Mouse (Mus musculus): Measurements from ENCODE around the gene Dnaic2. TPM values are rescaled to one million over a fixed set of nuclear protein-coding genes. Genes with fewer than 3 reads are reported as not detected.

The Dnaic2 gene
- polyA plus RNA-seq, 1 experiment from 2014 or later = 0.32 TPM

DNA sequence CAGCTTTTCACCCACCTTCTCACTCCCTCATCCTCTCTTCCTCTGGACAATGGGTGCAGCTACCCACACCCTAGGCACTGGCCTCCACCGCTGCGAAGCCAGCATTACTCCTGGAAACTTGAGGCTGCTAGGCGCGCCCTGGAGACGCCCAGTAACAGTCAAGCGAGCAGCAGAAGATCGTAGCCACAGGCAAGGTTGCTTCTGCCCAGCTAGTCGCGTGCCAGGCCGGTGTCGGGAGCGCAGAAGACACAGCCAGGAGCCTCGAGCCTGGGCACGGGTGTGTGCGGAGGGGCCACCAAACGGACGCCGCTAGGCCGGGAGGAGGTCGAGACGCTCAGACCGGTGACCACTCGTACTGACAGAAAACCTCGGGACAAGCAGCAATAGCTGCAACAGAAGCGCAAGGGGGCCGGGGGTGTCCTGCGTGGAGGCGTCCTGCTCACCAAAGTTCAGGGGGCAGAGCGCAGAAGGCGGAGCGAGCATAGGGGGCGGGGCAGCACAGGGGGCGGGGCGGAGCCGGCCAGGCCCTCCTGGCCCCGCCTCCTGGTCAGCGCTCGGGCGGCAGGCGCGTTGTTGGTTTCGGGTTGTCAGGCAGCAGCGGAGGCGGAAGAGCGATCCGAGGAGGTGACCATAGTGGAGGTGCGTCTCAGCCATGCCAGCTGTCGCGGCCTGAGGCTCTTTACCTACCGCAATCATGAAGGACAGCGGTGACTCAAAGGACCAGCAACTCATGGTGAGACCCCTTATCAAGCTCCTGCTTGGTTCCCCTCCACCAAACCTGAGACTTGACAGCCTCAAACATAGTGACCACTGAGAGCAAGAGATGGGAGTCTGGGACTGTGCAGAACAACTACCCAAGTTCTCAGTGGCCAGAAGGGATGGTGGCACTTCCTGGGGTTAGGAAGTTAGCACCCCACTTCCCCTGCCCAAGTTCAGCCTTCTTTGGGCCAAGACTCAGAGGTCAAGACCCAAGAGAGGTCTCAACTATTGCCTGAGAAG lies 37.9 kb downstream of the Dnaic2 start, which contains the start of gene Kif19a:
TSS of gene Kif19a (plus strand) at position 569 of the 999 bp plus-strand sequence.
- no peaks in the 10 kb centered on the region for H3K9me3 ChIP-seq (replicated peaks)
- no peaks in the 10 kb centered on the region for H3K36me3 ChIP-seq
- peak within 1 kb of the TSS; percentile 51 for H3K4me3 ChIP-seq
- H3K9ac ChIP-seq = 0 out of 2 replicates have a peak within 1 kb of the TSS, but pooled peaks have one; percentile 46
- no peaks in the 10 kb centered on the region; the same call in 1 of the 2 replicates for H3K4me1 ChIP-seq (replicated peaks)
- WGBS = 4% methylated on average over 51 of the region's 51 CpGs
- H3K27me3 ChIP-seq (replicated peaks) = peaks cover 61% of the 10 kb centered on the region
- peak within 1 kb of the TSS; percentile 84 for H3K4me2 ChIP-seq
- peak; percentile 69 for ATAC-seq (ENCODE audit: insufficient number of reproducible peaks, low FRiP score)
- H3K27ac ChIP-seq (ENCODE audit: poor library complexity, severe bottlenecking) = no peak within 1 kb of the TSS

DNA sequence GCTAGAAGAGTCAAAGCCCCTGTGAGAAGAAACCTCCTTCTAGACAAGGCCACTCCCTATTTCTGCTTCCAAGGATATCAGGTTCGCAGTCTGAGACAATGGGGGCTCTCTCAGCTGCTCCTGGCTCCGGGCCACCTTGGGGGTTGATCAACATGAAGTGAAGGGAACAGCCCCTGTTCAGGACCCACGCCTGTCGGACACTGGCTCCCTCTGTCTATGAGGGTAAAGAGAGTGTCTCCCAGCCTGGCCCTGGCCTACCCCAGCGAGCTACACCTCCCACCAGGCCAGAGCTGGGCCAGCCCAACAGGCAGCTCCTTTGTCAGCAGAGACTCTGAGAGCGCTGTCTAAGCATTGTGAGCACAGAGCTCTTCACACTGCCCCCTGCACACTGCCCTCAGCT lies 42.7 kb downstream of the Dnaic2 start:
- Histone ChIP-seq H3K4me2 (no peak overlapping the region), H3K9me3 (replicated peaks) (no peaks in the 10 kb centered on the region), H3K4me1 (replicated peaks) (no peaks in the 10 kb centered on the region; the same call in 1 of the 2 replicates), H3K4me3 (no peak overlapping the region), H3K36me3 (no peaks in the 10 kb centered on the region), H3K27me3 (replicated peaks) (peaks cover 52% of the 10 kb centered on the region), H3K27ac (ENCODE audit: poor library complexity, severe bottlenecking) (no peak overlapping the region), H3K9ac (no peak overlapping the region)
- WGBS = 40% methylated on average over 6 of the region's 6 CpGs
- no peak for ATAC-seq (ENCODE audit: insufficient number of reproducible peaks, low FRiP score)

DNA sequence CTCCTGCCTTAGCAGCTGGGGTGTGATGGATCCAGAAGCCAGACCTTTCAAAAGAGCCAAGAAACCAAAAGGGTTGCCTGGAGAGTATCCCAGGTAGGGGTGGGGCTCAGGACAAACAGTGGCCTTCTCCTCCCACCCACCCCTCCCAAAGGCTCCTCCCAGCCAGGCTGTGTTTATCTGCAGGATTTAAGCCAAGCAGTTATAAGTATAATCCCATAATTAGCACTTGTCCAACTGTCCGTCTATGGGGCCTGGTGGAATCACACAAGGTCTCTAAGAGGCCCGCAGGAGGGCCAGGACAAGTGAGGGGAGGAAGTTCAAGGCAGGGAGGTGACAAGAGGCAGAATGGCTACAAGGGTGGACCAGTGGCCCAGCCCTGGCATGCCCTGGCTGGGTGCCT lies 44.7 kb downstream of the Dnaic2 start:
- Histone ChIP-seq H3K4me2 (no peak overlapping the region), H3K4me1 (replicated peaks) (no peaks in the 10 kb centered on the region), H3K4me3 (no peak overlapping the region), H3K9ac (no peak overlapping the region), H3K36me3 (no peaks in the 10 kb centered on the region), H3K27me3 (replicated peaks) (peaks cover 41% of the 10 kb centered on the region), H3K9me3 (replicated peaks) (no peaks in the 10 kb centered on the region), H3K27ac (ENCODE audit: poor library complexity, severe bottlenecking) (no peak overlapping the region)
- no peak for ATAC-seq (ENCODE audit: insufficient number of reproducible peaks, low FRiP score)
- WGBS = 68% methylated on average over 2 of the region's 2 CpGs

DNA sequence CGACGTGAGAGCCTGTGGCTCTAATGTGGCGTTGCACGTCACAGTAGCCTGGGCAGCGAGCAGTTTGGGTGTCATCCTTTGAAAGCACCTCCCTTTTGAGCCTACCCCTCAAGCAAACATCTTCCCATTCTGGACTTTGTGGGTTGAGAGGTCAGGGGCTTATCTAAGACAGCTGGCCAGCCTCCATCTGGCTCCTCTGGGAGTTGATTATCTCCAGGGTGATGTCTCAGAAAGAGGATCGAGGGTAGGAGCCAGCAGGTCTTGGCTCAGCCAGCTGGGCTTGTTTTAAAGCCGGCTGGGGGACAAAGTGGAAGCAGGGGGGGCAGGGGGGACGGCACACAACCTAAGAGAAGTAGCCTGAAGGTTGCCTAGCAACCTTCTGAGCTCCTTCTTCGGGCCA lies 52.9 kb downstream of the Dnaic2 start:
- no peaks in the 10 kb centered on the region for H3K9me3 ChIP-seq (replicated peaks)
- H3K36me3 ChIP-seq = no peaks in the 10 kb centered on the region
- no peak overlapping the region for H3K27ac ChIP-seq (ENCODE audit: poor library complexity, severe bottlenecking)
- H3K4me3 ChIP-seq = no peak overlapping the region
- H3K4me2 ChIP-seq = no peak overlapping the region
- H3K9ac ChIP-seq = no peak overlapping the region
- H3K27me3 ChIP-seq (replicated peaks) = peaks cover 68% of the 10 kb centered on the region
- ATAC-seq (ENCODE audit: insufficient number of reproducible peaks, low FRiP score) = no peak
- 30% methylated on average over 9 of the region's 9 CpGs for WGBS
- H3K4me1 ChIP-seq (replicated peaks) = peaks cover 9% of the 10 kb centered on the region

DNA sequence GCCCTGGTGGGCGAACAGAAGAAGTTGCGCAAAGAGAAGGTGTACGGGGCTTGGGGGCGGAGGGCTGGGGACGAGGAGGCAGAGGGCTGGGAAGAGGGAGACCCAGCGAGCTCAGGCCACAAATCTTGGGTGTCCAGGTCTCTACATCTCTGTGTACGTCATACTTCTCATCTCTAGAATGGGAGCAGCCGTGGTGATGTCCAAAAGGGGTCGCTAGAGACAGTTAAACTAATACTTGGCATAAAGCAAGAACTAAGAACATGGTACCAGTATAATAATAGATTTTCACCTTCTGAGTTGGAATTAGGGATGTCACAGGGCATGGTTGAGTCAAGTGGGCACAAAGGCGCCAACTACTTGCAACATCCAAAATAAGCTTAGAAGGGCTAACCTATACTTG lies 58.7 kb downstream of the Dnaic2 start:
- peaks cover 93% of the 10 kb centered on the region for H3K27me3 ChIP-seq (replicated peaks)
- H3K4me3 ChIP-seq = peak overlapping the region; percentile 34
- 45% methylated on average over 10 of the region's 10 CpGs for WGBS
- peak overlapping the region; percentile 62 for H3K4me2 ChIP-seq
- ATAC-seq (ENCODE audit: insufficient number of reproducible peaks, low FRiP score) = no peak
- no peaks in the 10 kb centered on the region for H3K9me3 ChIP-seq (replicated peaks)
- H3K36me3 ChIP-seq = no peaks in the 10 kb centered on the region
- H3K9ac ChIP-seq = no peak overlapping the region
- no peak overlapping the region for H3K27ac ChIP-seq (ENCODE audit: poor library complexity, severe bottlenecking)
- H3K4me1 ChIP-seq (replicated peaks) = peaks cover 7% of the 10 kb centered on the region

DNA sequence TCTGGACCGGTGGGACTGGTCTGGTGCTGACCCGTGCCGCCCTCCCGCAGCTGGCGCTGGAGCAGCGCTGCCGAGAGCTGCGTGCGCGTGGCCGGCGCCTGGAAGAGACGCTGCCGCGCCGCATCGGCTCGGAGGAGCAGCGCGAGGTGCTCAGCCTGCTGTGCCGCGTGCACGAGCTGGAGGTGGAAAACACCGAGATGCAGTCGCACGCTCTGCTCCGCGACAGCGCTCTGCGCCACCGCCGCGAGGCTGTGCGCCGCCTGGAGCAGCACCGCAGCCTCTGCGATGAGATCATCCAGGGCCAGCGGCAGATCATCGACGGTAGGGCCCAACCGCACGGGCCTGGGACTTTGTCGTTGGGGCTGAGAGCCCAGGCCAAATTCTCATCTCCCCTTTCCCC lies 59.1 kb downstream of the Dnaic2 start:
- ATAC-seq (ENCODE audit: insufficient number of reproducible peaks, low FRiP score) = no peak
- no peaks in the 10 kb centered on the region for H3K36me3 ChIP-seq
- peak overlapping the region; percentile 34 for H3K4me3 ChIP-seq
- 1% methylated on average over 43 of the region's 43 CpGs for WGBS
- peak overlapping the region; percentile 8 for H3K9ac ChIP-seq
- no peaks in the 10 kb centered on the region for H3K9me3 ChIP-seq (replicated peaks)
- H3K4me2 ChIP-seq = peak overlapping the region; percentile 62
- peaks cover 93% of the 10 kb centered on the region for H3K27me3 ChIP-seq (replicated peaks)
- peaks cover 8% of the 10 kb centered on the region for H3K4me1 ChIP-seq (replicated peaks)
- no peak overlapping the region for H3K27ac ChIP-seq (ENCODE audit: poor library complexity, severe bottlenecking)

DNA sequence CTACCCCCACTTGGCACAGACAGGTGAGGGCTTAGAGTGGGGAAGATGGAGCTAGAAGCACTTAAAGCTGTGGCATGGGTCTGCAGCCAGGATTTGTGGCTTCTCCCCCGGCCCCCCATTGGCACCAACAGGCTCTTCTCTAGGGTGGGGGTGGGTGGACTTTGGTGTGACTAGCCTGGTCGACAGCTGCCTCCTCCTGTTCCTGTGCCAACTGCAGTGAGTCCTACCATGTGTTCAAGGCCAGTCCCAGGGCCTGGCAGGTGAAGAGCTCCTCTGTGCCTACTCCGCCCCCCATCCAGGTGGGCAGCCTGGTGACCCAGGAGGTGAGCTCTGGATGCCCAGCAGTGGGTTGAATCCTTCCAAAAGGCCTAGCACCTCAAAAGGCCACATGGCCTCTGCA lies 60.4 kb downstream of the Dnaic2 start:
- Histone ChIP-seq H3K4me2 (no peak overlapping the region), H3K27me3 (replicated peaks) (peaks cover 97% of the 10 kb centered on the region), H3K36me3 (no peaks in the 10 kb centered on the region), H3K27ac (ENCODE audit: poor library complexity, severe bottlenecking) (no peak overlapping the region), H3K4me1 (replicated peaks) (peaks cover 19% of the 10 kb centered on the region), H3K9me3 (replicated peaks) (no peaks in the 10 kb centered on the region), H3K4me3 (no peak overlapping the region), H3K9ac (no peak overlapping the region)
- ATAC-seq (ENCODE audit: insufficient number of reproducible peaks, low FRiP score) = no peak
- WGBS = 70% methylated on average over 3 of the region's 3 CpGs

DNA sequence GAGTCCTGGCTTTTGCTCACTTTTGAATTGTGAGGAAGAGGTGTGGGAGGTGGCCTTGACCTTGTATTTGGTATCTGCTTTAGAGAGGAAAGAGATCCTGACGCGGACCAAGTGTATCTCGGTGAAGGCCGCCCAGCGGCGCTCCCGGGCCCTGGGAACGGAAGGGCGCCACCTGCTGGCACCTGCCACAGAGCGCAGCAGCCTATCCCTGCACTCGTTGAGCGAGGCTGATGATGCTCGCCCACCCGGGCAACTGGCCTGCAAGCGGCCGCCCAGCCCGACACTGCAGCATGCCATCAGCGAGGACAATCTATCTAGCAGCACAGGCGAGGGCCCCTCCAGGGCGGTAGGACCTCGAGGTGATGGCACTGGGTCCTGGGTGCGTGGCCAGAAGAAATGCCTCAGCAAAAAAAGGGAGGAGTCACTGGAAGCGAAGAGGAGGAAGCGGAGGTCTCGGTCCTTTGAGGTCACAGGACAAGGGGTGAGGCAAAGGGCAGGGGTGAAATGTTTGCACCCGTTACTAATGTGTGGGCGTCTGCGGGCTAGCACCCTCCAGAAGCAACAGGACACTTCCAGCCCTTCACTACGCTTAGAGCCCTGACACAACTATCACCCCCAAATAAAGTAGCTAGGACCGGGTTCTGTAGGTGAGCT lies 62.0 kb downstream of the Dnaic2 start:
- peaks cover 19% of the 10 kb centered on the region for H3K4me1 ChIP-seq (replicated peaks)
- H3K36me3 ChIP-seq = no peaks in the 10 kb centered on the region
- H3K4me2 ChIP-seq = peak overlapping the region; percentile 47
- peak; percentile 41; the same call in 1 of the 2 replicates for ATAC-seq (ENCODE audit: insufficient number of reproducible peaks, low FRiP score)
- H3K27me3 ChIP-seq (replicated peaks) = peaks cover 98% of the 10 kb centered on the region
- WGBS = 13% methylated on average over 30 of the region's 30 CpGs
- H3K27ac ChIP-seq (ENCODE audit: poor library complexity, severe bottlenecking) = no peak overlapping the region
- H3K9me3 ChIP-seq (replicated peaks) = no peaks in the 10 kb centered on the region
- 0 out of 2 replicates have a peak overlapping the region, but pooled peaks have one; percentile 15 for H3K4me3 ChIP-seq
- no peak overlapping the region for H3K9ac ChIP-seq

DNA sequence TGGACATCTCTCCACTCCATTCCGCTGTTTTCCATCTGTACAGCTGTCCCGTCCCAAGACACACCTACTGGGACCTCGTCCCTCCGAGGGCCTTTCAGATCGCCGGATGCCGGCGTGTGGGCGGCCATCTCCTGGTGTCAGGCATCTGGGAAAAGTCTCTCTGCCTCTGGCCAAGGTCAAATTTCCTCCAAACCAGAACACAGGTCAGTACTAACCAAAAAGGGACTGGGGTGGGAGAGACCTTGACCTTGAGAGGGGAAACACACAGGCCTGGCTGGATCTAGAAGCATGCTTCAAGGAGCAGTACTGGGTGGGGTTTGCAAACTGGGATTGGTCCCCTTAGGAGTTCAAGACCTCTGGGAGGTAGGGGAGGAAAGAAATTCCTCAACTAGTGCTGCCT lies 62.5 kb downstream of the Dnaic2 start:
- Histone ChIP-seq H3K9me3 (replicated peaks) (no peaks in the 10 kb centered on the region), H3K36me3 (no peaks in the 10 kb centered on the region), H3K27me3 (replicated peaks) (peaks cover 98% of the 10 kb centered on the region), H3K27ac (ENCODE audit: poor library complexity, severe bottlenecking) (no peak overlapping the region), H3K9ac (no peak overlapping the region), H3K4me1 (replicated peaks) (peaks cover 19% of the 10 kb centered on the region), H3K4me2 (no peak overlapping the region), H3K4me3 (no peak overlapping the region)
- whole genome bisulfite sequencing = 38% methylated on average over 9 of the region's 9 CpGs
- ATAC-seq (ENCODE audit: insufficient number of reproducible peaks, low FRiP score) = no peak

DNA sequence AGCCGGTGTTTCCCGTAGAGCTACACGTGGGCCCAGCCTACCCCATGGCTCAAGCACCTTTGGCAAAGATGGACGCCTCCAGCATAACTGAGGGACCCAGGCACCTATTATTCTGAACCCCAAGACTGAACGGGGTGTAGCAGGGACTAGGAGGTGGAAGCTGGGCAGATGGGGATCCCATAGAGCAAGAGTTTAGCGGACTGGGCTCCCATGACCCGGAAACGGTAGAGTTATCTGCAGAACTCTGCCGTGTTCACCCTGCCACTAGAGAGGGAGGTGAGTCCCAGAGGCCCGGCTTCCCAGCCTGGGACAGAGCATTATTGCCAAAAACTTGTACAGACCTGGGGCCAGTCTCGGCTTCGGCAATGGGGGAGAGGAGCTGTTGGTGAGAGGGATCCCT lies 63.0 kb downstream of the Dnaic2 start:
- ATAC-seq (ENCODE audit: insufficient number of reproducible peaks, low FRiP score) = no peak
- 62% methylated on average over 12 of the region's 12 CpGs for WGBS

DNA sequence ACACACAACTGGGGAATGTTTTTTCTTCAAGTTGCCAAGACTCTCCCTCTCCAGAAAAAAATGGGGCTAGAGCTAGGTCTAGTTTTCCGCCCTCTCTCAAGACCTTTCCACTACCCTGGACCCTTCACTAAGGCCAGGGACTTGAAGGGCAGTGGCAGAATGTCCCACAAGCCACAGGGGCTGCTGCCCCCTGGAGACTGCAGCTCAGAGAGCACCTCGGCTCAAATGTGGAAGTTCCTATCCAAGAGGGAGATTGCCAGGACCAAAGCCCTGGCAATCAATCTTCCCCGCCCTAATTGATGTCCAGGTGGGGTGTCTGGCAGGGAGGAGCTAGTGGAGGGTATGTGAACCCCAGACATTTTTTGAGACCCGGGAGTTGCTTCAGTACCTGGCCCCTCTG lies 63.6 kb downstream of the Dnaic2 start:
- Histone ChIP-seq H3K36me3 (no peaks in the 10 kb centered on the region), H3K4me2 (no peak overlapping the region), H3K9ac (no peak overlapping the region), H3K27me3 (replicated peaks) (peaks cover 92% of the 10 kb centered on the region), H3K4me1 (replicated peaks) (peaks cover 24% of the 10 kb centered on the region), H3K27ac (ENCODE audit: poor library complexity, severe bottlenecking) (no peak overlapping the region), H3K9me3 (replicated peaks) (no peaks in the 10 kb centered on the region), H3K4me3 (no peak overlapping the region)
- 15% methylated on average over 4 of the region's 4 CpGs for WGBS
- ATAC-seq (ENCODE audit: insufficient number of reproducible peaks, low FRiP score) = no peak

More for the DNA sequence above, 63.0 kb downstream of the Dnaic2 start:
- H3K36me3 ChIP-seq = no peaks in the 10 kb centered on the region
- no peaks in the 10 kb centered on the region for H3K9me3 ChIP-seq (replicated peaks)
- peaks cover 19% of the 10 kb centered on the region for H3K4me1 ChIP-seq (replicated peaks)
- H3K4me3 ChIP-seq = no peak overlapping the region
- no peak overlapping the region for H3K27ac ChIP-seq (ENCODE audit: poor library complexity, severe bottlenecking)
- no peak overlapping the region for H3K4me2 ChIP-seq
- H3K9ac ChIP-seq = no peak overlapping the region
- H3K27me3 ChIP-seq (replicated peaks) = peaks cover 98% of the 10 kb centered on the region
